Mouse (Mus musculus): Measurements from ENCODE around the gene Carm1. TPM values are rescaled to one million over a fixed set of nuclear protein-coding genes. Genes with fewer than 3 reads are reported as not detected.

Gene Carm1
- polyA plus RNA-seq, 1 experiment: 69.9 TPM

GRCm38 (mm10) chr9:21627145-21627795 is 80.6 kb downstream of the Carm1 start:
- Histone ChIP-seq H3ac (ENCODE audit: control insufficient read depth, insufficient read length, low read depth) (no peak overlapping the region), H3K79me3 (ENCODE audit: low read depth) (peaks cover 91% of the 10 kb centered on the region), H3K4me3 (ENCODE audit: insufficient read depth, poor library complexity, severe bottlenecking) (no peak overlapping the region), H3K79me2 (ENCODE audit: control insufficient read depth, insufficient read depth) (peaks cover 100% of the 10 kb centered on the region), H3K36me3 (ENCODE audit: control insufficient read depth, insufficient read depth) (peaks cover 19% of the 10 kb centered on the region), H3K27me3 (ENCODE audit: control insufficient read depth, insufficient read depth, insufficient read length) (no peaks in the 10 kb centered on the region)
- TF ChIP-seq FOSL1 (IDR thresholded peaks at IDR 0.05; ENCODE audit: insufficient read depth, low read length, poor library complexity, severe bottlenecking): no peak
- TF ChIP-seq MYOD1 (IDR thresholded peaks at IDR 0.05; ENCODE audit: control insufficient read depth, insufficient read length, low read depth): no peak
- TF ChIP-seq CTCF (IDR thresholded peaks at IDR 0.05; ENCODE audit: control insufficient read depth, insufficient read depth, insufficient read length): no peak
- TF ChIP-seq MYOG (IDR thresholded peaks at IDR 0.05; ENCODE audit: control insufficient read depth, extremely low read depth, insufficient read length): no peak
- no peak for TF ChIP-seq CEBPB (IDR thresholded peaks at IDR 0.05; ENCODE audit: low read depth)
- TF ChIP-seq MAX (IDR thresholded peaks at IDR 0.05): no peak
- no peak for TF ChIP-seq USF1 (IDR thresholded peaks at IDR 0.05; ENCODE audit: low read depth)

- no peak overlapping the region for H3ac ChIP-seq (ENCODE audit: control insufficient read depth, insufficient read length, low read depth)
- TF ChIP-seq MAX (IDR thresholded peaks at IDR 0.05): no peak
- TF ChIP-seq USF1 (IDR thresholded peaks at IDR 0.05; ENCODE audit: low read depth): no peak
- TF ChIP-seq CEBPB (IDR thresholded peaks at IDR 0.05; ENCODE audit: low read depth): no peak
- TF ChIP-seq MYOG (IDR thresholded peaks at IDR 0.05; ENCODE audit: control insufficient read depth, extremely low read depth, insufficient read length): no peak
- no peak for TF ChIP-seq MYOD1 (IDR thresholded peaks at IDR 0.05; ENCODE audit: control insufficient read depth, insufficient read length, low read depth)
- TF ChIP-seq FOSL1 (IDR thresholded peaks at IDR 0.05; ENCODE audit: insufficient read depth, low read length, poor library complexity, severe bottlenecking): no peak
- no peak for TF ChIP-seq CTCF (IDR thresholded peaks at IDR 0.05; ENCODE audit: control insufficient read depth, insufficient read depth, insufficient read length)
- H3K79me3 ChIP-seq (ENCODE audit: low read depth): peaks cover 81% of the 10 kb centered on the region
- no peaks in the 10 kb centered on the region for H3K27me3 ChIP-seq (ENCODE audit: control insufficient read depth, insufficient read depth, insufficient read length)
- H3K79me2 ChIP-seq (ENCODE audit: control insufficient read depth, insufficient read depth): peaks cover 99% of the 10 kb centered on the region
- H3K36me3 ChIP-seq (ENCODE audit: control insufficient read depth, insufficient read depth): peaks cover 42% of the 10 kb centered on the region
- no peak overlapping the region for H3K4me3 ChIP-seq (ENCODE audit: insufficient read depth, poor library complexity, severe bottlenecking)
Observed at GRCm38 (mm10) chr9:21630673-21631072, 84.0 kb downstream of the Carm1 start.

GRCm38 (mm10) chr9:21633106-21633505 is 86.4 kb downstream of the Carm1 start:
- Histone ChIP-seq H3K79me3 (ENCODE audit: low read depth) (peaks cover 61% of the 10 kb centered on the region), H3ac (ENCODE audit: control insufficient read depth, insufficient read length, low read depth) (no peak overlapping the region), H3K4me3 (ENCODE audit: insufficient read depth, poor library complexity, severe bottlenecking) (no peak overlapping the region), H3K36me3 (ENCODE audit: control insufficient read depth, insufficient read depth) (peaks cover 66% of the 10 kb centered on the region), H3K27me3 (ENCODE audit: control insufficient read depth, insufficient read depth, insufficient read length) (no peaks in the 10 kb centered on the region), H3K79me2 (ENCODE audit: control insufficient read depth, insufficient read depth) (peaks cover 79% of the 10 kb centered on the region)
- no peak for TF ChIP-seq FOSL1 (IDR thresholded peaks at IDR 0.05; ENCODE audit: insufficient read depth, low read length, poor library complexity, severe bottlenecking)
- TF ChIP-seq MYOG (IDR thresholded peaks at IDR 0.05; ENCODE audit: control insufficient read depth, extremely low read depth, insufficient read length): no peak
- no peak for TF ChIP-seq MAX (IDR thresholded peaks at IDR 0.05)
- TF ChIP-seq MYOD1 (IDR thresholded peaks at IDR 0.05; ENCODE audit: control insufficient read depth, insufficient read length, low read depth): no peak
- no peak for TF ChIP-seq CTCF (IDR thresholded peaks at IDR 0.05; ENCODE audit: control insufficient read depth, insufficient read depth, insufficient read length)
- no peak for TF ChIP-seq USF1 (IDR thresholded peaks at IDR 0.05; ENCODE audit: low read depth)
- TF ChIP-seq CEBPB (IDR thresholded peaks at IDR 0.05; ENCODE audit: low read depth): no peak

- Histone ChIP-seq H3ac (ENCODE audit: control insufficient read depth, insufficient read length, low read depth) (no peak overlapping the region), H3K4me3 (ENCODE audit: insufficient read depth, poor library complexity, severe bottlenecking) (no peak overlapping the region), H3K79me2 (ENCODE audit: control insufficient read depth, insufficient read depth) (peaks cover 54% of the 10 kb centered on the region), H3K36me3 (ENCODE audit: control insufficient read depth, insufficient read depth) (peaks cover 88% of the 10 kb centered on the region), H3K27me3 (ENCODE audit: control insufficient read depth, insufficient read depth, insufficient read length) (no peaks in the 10 kb centered on the region), H3K79me3 (ENCODE audit: low read depth) (peaks cover 41% of the 10 kb centered on the region)
- TF ChIP-seq CEBPB (IDR thresholded peaks at IDR 0.05; ENCODE audit: low read depth): no peak
- no peak for TF ChIP-seq CTCF (IDR thresholded peaks at IDR 0.05; ENCODE audit: control insufficient read depth, insufficient read depth, insufficient read length)
- TF ChIP-seq USF1 (IDR thresholded peaks at IDR 0.05; ENCODE audit: low read depth): no peak
- no peak for TF ChIP-seq MAX (IDR thresholded peaks at IDR 0.05)
- no peak for TF ChIP-seq FOSL1 (IDR thresholded peaks at IDR 0.05; ENCODE audit: insufficient read depth, low read length, poor library complexity, severe bottlenecking)
- no peak for TF ChIP-seq MYOG (IDR thresholded peaks at IDR 0.05; ENCODE audit: control insufficient read depth, extremely low read depth, insufficient read length)
- TF ChIP-seq MYOD1 (IDR thresholded peaks at IDR 0.05; ENCODE audit: control insufficient read depth, insufficient read length, low read depth): no peak
Observed at GRCm38 (mm10) chr9:21635639-21636038, 88.9 kb downstream of the Carm1 start.

GRCm38 (mm10) chr9:21639031-21639430 is 92.3 kb downstream of the Carm1 start:
- Histone ChIP-seq H3K79me3 (ENCODE audit: low read depth) (peaks cover 10% of the 10 kb centered on the region), H3K36me3 (ENCODE audit: control insufficient read depth, insufficient read depth) (peaks cover 98% of the 10 kb centered on the region), H3K79me2 (ENCODE audit: control insufficient read depth, insufficient read depth) (peaks cover 21% of the 10 kb centered on the region), H3K4me3 (ENCODE audit: insufficient read depth, poor library complexity, severe bottlenecking) (no peak overlapping the region), H3K27me3 (ENCODE audit: control insufficient read depth, insufficient read depth, insufficient read length) (no peaks in the 10 kb centered on the region), H3ac (ENCODE audit: control insufficient read depth, insufficient read length, low read depth) (no peak overlapping the region)
- TF ChIP-seq CEBPB (IDR thresholded peaks at IDR 0.05; ENCODE audit: low read depth) (no peak), FOSL1 (IDR thresholded peaks at IDR 0.05; ENCODE audit: insufficient read depth, low read length, poor library complexity, severe bottlenecking) (no peak), CTCF (IDR thresholded peaks at IDR 0.05; ENCODE audit: control insufficient read depth, insufficient read depth, insufficient read length) (no peak), MYOD1 (IDR thresholded peaks at IDR 0.05; ENCODE audit: control insufficient read depth, insufficient read length, low read depth) (no peak)

Small RNA genes lying within 50 kb of the gene (microRNA-seq; reads per million reads assigned to microRNA genes)
- gene Mir1946b (ENCODE audit: borderline microRNAs expressed): not detected

Other genes starting within 250 kb of the Carm1 start
- gene Ap1m2, start 234.6 kb upstream of the Carm1 start, polyA plus RNA-seq (2012; fragmentation: generic; extraction: Trizol): not detected
- gene Slc44a2, start 226.2 kb upstream of the Carm1 start, polyA plus RNA-seq (2012; fragmentation: generic; extraction: Trizol): 221 TPM
- 66.6 TPM for gene Ilf3, start 179.0 kb upstream of the Carm1 start, polyA plus RNA-seq (2012; fragmentation: generic; extraction: Trizol)
- 61.7 TPM for gene Qtrt1, start 135.1 kb upstream of the Carm1 start, polyA plus RNA-seq (2012; fragmentation: generic; extraction: Trizol)
- 64.4 TPM for gene Dnm2, start 122.0 kb upstream of the Carm1 start, polyA plus RNA-seq (2012; fragmentation: generic; extraction: Trizol)
- 100 TPM for gene Tmed1, start 36.6 kb upstream of the Carm1 start, polyA plus RNA-seq (2012; fragmentation: generic; extraction: Trizol)
- gene AB124611, start 20.7 kb upstream of the Carm1 start, polyA plus RNA-seq (2012; fragmentation: generic; extraction: Trizol): 0.19 TPM
- gene Timm29, start 45.8 kb downstream of the Carm1 start, polyA plus RNA-seq (2012; fragmentation: generic; extraction: Trizol): 20.8 TPM
- gene Yipf2, start 45.9 kb downstream of the Carm1 start, polyA plus RNA-seq (2012; fragmentation: generic; extraction: Trizol): 12.5 TPM
- gene Smarca4, start 69.3 kb downstream of the Carm1 start, polyA plus RNA-seq (2012; fragmentation: generic; extraction: Trizol): 72.2 TPM
- gene Ldlr, start 176.6 kb downstream of the Carm1 start, polyA plus RNA-seq (2012; fragmentation: generic; extraction: Trizol): 58.3 TPM
- 80.1 TPM for gene Spc24, start 213.4 kb downstream of the Carm1 start, polyA plus RNA-seq (2012; fragmentation: generic; extraction: Trizol)

Measured in C2C12 (cell line).